Mouse (Mus musculus) mesoderm, embryonic 11.5 days (tissue): ENCODE data around the gene Pdhb.

Experiments used
- DNase-seq: peaks from one replicate; pipeline ENCODE4 v3.0.0-alpha.2; 2012; ENCODE audit warnings: low read depth, low spot score

Pdhb gene

DNA sequence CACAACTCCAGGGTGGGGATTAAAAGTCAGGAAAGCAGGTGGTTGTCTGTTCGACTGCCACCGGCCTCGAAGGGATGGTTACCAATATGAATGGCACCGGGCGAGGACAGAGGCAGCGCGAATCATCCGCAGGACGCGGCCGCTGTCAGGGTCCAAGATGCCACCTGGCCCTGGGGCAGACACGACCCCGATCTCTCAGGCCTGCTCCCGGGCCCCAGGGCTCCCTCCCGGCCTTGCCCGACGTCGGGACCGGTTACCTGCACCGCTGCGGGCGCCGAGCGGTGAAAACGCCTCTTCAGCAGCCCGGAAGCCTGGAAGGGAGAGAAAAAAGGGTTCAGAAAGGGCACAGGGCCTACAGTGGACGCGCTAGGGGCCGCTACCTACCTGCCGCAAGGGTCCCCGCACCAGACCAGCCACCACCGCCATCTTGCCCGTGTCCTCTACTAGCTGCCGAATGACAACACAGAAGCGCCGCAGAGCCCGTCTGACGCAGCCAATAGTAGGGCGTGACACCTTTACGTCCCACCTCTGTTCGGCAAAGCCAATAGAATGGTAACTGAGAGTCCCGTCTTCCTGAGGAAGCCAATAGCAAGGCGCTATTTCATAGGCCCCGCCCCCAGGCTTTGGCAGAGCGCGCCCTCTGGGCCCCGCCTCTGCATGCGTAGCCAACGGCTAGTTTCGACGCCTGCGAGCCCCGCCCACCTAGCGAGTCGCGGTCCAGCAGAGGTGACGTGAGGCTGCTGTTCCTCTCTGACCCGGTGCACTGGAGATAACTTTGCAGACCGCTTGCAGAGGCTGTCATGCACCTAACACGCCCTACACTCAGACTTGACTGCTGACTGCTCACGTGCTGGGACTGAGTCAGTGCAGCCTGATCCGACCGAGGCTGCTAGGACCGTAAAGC, at the start of gene Pdhb:
Gene Pdhb (minus strand): TSS at position 519 of the 904 bp plus-strand sequence.
- peak; percentile 99 for DNase-seq

DNA sequence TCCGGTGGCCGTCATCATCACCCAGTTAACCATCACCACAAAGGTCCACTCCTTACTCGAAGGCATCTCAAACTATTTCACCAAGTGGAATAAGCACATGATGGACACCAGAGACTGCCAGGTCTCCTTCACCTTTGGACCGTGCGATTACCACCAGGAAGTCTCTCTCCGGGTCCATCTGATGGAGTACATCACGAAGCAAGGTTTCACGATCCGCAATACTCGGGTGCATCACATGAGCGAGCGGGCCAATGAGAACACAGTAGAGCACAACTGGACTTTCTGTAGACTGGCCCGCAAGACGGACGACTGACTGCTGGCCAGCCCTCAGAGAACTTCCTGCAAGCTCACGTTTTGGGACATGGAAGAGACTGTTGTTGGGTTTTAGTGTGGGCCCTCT, 49.7 kb upstream of the Pdhb start:
- DNase-seq = no peak

DNA sequence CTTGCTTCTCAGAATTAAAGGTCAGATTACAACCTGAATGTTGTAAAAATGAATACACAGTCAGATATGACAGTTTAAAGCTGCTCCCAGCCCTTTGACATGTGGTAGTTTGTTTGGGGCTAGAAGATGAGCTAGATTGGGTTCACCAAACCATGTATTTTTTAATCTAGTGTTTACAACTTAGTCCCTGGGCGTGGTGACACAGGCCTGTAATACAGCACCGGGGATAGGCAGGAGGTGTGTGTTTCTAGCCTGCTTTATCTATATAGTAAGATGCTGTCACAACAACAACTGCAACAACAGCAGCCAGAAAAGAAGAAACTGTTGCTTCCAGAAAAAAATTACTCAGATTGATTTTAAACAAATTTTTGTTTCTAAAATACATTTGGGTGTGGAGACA, 48.1 kb upstream of the Pdhb start:
- no peak for DNase-seq

DNA sequence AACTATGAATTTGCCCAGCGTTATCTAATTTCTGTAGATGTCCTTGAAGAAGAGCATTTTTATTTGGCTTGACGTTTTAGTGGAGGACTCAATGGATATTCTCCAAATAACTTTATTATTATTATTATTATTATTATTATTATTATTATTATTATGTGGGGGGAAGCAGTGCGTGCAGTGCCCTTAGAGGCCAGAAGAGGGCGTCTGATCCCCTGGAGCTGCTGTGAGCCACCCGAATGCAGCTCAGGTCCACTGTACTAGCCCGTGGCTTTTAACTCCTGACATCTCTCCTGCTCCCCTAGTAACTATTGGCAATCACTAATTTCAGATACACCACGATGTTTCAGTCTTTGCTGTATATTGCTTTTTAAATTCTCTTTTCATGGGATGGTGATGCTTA, 47.5 kb upstream of the Pdhb start:
- DNase-seq = no peak

DNA sequence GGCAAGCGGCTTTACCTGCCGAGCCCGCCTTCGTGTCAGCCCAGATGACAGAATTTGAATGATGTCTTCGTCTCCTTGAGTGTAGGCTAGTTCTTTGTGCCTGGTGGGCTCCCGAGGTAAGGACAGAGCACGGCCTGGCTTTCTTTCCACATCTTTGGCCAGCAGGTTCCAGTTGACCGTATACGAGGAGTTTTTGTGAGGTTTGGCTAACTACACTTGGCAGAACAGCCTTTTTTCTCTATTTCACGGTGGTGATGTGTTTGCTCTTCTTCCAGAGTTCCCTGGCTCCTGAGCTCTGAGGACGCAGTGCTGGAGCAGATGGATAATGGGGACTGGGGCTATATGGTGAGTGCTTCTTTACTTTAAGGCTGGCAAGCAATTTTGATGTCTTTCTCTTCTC, 47.1 kb upstream of the Pdhb start:
- DNase-seq = no peak

DNA sequence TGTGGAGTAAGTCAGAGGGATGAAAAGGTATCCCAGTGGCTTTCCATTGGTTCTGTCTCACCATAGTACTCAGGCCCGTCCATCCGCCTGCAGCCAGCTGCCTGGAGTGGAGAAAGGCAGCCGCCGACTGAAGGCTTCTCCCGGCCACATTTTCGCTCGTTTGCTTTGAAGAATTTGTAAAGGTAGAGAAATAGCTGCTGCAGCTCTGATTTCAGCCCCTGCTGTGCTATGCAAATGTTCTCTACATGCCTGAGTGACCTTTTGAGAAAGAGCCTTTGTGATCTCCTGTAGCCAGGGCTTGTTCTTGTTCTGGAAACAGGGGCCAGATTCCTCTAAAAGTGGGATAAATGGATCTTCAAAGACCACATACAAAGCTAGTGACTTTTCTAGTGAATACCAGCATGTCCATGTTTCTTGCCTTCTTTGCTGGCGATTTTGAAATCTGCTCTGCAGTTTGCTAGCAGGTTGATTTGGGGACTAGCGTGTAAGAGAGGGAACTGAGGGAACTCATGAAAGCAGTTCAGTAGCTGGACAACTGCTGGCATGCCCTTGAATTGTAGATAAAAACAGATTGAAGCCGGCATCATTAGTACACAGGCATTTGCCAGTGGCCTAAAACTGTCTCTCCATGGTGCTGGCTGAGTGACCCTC, 46.0 kb upstream of the Pdhb start:
- DNase-seq = peak; percentile 69

DNA sequence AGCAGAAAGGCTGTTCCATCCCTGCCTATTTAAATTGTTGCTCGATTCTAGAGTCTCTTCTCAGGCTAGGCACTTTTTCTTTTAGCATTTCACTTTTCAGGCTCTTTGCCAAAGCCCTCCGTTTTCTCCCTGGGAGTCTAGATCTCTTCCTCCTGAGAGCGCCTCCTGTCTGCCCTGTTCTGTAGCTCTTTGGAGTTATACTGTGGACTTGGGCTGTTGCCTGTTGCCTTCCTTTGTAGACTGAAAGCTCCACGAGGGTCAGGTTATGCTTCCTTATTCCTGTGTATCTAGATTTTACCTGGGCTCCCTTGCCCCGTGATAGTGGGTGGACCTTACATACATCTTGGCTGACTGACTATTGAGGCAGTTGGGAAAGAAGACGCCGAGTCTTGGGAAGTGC, 45.4 kb upstream of the Pdhb start:
- DNase-seq = no peak

DNA sequence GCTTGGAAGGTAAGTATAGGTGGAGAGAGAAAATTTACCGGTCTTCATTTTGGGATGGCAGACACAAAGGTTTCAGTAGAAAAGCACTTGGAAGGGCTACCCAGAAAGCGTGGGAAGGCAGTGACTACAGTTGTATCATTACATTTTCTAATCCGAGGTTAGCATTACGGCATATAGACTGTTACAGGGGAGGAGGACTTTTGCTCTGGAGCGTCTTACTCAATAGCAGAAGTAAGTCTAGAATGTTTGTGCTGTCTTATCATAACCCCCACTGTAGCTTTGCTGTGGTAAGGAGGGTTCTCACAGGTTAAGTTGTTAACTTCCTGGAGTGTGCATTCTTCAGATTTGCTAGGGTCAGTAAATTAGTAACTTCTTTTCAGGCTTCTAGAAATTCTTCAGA, 43.3 kb upstream of the Pdhb start:
- no peak for DNase-seq

DNA sequence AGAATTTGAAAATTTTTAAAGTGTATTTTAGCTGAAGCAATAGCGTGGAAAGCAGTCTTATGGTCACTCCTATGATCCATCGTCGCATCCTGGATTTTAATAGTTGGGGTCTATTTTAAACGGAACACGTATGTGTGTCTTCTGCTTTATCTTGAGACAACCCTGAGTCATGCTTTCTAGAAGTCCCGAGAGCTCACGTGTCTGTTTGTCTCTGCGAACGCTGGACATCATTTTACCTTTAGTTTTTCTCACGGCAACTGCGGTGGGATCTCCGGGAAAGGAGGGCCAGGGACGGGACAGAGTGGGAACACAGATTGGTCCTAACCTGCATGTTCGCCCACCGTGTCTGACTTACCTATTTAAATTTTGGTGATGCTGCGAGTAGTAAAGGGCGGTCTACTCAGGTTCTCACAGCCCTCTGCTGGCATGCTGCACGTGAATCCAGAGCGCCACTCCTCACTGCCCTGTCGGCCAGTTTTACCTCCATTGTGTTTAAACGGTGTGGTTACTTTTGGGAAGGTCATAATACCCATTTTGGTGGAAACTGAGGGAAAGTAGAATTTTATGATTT, 42.5 kb upstream of the Pdhb start:
- DNase-seq = no peak

DNA sequence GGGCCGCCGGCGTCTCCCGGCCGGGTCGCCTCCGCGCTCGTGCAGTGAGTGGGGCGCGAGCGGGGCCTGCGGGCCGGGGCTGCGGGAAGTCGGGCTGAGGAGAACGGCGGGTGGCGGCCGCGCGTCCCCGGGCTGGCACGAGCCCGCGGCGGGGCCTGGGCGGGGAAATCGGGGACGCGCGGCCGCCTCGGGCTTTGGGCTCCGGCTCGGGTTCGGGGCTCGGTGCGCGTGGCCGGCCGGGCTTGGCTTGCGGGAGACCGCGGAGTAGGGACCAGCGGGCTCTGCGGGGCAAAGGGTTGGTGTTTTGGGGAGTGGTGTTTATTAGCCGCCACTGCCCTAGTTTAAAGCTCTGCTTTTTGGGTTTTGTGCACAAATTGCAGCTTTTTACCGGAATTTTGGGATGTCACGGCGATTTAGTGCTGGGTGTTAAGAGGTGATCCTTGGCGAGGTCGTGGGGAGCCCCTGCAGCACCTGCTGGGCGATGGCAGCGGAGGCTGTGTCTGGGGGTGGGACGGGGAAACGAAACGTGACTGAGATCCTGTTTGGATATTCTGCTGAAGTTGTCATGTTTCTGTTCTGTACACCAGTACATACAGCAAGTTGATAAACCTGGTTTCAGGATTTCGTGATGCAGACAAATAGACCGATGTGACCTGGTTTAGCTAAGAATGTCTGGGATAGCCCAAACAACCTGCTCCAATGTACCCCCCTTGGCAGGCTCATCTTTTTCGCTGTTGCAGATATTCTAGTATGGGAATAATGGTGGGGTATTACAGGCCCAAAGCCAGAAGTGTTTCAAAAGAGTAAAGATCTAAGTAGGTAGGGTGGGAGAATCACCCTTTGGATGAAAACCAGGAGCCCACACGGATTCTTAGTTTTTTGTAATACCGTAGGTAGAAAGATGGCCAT, 41.7 kb upstream of the Pdhb start:
- DNase-seq = peak; percentile 53

DNA sequence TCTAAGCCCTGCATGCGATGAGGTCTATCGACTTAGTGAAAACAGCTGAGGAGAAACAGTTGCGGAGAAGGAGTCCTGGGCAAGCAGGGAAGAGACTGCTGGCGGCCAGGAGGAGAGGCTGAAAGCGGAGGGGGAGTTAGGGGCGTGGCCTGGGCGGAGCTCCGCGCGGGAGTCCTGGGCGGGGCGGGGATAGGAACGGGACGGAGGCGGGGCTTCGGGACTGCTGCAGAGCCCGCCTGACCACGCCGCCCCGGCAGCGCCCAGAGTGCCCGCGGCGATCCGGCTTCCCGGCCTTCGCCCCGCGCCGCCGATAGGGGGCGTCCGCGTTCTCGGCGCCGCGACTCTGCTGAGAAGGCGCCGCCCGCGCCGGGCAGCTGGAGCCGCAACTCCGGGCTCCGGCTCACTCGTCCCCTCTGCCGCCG, 41.0 kb upstream of the Pdhb start, which contains the start of gene Kctd6:
Gene Kctd6 (plus strand): TSS at position 338 of the 422 bp plus-strand sequence.
- peak; percentile 97 for DNase-seq

DNA sequence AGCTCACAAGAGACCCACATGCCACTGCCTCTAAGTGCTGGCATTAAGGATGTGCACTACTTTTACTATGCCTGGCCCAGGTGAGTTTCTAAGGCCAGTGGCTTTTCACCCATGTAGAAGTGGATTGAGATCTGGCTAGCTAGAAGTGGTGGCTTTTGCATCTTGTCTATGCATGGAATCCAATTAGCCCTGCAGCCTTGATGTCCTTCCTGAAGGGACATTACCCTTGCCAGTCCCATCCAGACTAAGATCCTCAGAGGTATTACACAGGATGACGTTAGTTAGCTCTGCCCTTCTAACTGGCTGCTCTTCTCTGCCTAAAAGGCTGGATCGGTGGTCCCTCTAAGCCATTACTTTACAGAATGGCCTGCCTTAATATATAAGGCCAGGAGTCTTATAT, 40.2 kb upstream of the Pdhb start:
- DNase-seq = no peak

DNA sequence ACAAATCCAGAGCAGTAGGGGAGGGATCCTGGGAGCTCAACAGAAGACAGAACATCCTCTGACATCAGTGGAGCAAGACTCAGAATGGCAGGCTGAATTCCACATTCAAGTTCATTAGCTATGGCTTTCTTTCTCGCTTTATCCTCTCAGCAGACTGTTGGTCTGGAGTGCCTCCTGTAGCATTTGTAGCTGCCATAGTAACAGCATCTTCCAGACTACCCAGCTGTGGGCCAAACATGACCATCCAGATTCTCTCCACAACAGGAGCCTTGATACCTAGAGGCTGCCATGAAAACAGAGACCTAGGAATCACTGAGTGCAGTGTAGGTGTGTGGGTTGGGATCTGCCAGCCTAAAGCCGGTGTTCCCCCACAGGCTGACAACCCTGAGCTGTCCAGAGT, 37.1 kb upstream of the Pdhb start:
- DNase-seq = no peak

DNA sequence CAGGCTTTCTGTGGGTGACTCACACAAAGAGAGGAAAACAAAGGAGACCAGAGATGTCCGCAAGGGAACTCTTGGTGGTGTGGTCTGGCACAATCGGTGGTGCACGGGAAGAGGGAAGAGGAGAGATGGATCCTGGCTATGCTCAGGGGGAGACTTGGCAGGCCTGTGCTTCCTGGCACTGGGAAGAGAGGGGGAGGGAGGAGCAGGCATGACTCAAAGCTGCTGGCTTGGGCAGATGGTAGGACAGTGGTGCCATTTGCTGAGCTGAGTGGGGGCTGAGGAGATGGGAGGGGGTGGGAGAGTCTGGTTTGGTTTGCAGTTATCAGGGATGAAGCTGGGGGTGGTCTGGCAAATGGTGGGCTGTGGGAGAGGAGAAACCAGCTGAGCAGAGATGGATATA, 36.1 kb upstream of the Pdhb start:
- no peak for DNase-seq

DNA sequence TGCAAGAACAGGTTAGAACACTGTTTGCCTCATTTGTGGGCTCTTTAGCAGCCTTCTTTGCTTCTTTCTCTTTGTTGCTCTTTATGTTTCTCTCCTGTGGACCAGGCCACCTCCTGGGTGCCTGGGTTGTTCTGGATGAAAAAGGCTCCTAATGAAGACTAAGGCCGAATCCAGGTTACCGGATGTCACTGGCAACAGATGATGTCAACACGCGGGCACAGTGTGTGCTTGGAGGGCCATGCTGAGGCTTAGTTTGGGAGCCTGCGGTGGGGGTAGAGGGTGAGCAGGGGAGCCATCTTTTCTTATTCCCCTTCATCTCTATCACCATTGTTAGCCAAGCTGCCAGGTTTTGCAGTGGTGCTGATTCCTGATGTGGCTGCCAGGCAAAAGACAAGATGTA, 34.7 kb upstream of the Pdhb start:
- DNase-seq = no peak

DNA sequence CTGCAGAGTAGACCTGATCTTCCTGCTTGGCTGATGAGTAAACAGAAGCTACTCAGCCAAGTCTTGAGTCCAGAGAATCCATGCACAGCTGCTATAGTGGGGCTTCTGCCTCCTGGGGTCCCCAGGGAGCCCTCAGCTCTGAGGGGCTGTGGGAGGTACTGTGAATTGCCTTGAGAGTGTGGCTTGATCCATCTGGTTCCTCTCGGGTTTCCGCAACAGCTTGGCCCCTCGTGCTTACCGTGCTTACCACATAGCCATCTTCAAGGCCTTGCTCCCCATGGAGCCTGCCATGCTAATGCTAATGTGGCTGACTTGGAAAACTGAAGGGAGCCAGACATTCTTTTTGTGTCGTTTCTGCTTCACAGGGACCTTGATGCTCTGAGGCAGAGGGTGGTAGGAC, 34.3 kb upstream of the Pdhb start:
- peak; percentile 71 for DNase-seq

DNA sequence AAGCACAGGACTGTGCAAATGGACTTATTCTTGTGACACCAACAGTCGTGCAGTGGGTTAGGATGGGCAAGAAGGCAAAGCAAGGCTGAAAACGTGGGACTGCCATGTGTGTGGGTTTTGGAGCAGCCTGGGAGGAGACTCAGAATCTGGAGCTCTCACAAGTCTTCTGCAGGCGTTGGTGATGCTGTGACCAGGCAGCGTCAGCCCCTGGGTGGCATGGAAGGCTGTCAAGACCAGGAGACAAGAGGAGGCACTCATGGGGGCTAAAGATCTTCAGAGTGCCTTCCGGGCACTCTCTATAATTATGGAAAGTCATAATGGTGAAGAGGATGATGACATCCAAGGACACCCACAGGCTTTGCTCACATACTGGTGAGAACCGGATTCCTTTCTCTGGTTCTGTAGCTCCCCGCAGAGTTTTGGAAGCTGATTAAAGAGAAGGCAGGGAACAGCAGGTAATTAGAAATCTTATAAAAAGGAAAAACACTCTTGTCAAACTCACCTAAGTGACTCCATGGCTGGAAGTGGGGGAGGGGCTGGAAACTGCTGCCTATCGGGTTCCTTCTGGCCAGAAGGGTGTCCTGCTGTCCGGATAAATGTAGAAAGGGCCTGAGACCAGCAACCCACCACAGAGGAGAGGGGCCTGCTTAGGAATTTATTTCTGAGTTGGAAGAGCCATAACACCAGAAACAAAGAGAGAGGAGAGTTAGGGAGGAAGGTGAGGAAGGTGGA, 33.5 kb upstream of the Pdhb start:
- DNase-seq = no peak

DNA sequence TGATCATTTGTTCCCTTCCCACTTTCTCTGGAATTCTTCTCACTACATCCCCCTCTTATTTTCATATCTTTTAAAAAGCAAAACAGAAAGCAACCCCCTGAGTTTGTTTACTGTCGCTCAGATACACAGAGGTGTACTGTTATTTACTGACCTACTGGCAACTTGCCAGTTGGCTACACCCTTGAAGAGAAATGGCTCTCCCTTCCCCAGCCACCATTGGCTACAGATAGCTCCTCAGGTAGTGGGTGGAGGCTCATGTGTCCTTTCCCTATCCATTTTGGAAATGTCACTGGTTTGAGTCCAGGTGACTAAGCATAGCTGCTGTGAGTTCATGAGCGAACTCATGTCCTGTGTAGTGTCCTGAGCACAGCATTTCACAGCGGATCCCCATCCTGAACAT, 28.9 kb upstream of the Pdhb start:
- DNase-seq = no peak

DNA sequence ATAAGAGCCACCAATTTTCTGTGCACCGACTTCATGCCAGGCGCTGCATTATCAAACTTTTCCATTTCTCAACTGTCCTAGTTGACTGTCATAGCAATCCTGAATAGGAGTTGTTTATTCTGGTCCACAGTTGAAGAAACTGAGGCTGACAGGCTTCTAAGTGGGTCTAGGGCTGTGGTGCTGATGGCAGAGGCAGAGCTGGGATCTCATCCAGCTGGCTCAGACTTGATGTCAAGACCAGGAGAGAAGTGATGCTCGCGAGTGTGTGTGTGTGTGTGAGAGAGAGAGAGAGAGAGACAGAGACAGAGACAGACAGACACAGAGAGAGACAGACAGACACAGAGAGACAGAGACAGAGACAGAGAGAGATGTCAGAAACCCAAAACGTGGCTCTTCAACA, 27.9 kb upstream of the Pdhb start:
- DNase-seq = no peak

DNA sequence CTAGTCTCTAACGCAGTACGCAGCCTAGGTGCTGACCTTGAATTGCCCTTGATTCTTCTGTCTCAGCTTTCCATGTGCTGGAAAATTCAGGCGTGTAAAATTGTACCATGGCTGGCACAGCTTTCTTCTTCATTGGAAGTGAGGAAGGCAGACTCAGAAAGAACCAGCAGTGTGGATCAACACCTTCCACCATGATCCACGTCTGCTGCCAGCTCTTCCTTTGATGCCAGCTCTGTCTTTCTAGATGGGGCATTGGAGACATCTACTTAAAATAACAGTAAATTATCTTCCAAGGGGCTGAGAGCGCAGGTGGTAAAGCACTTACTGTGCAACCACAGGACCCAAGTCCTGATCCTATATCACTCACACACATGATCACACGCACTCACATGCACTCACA, 19.9 kb upstream of the Pdhb start:
- no peak for DNase-seq

DNA sequence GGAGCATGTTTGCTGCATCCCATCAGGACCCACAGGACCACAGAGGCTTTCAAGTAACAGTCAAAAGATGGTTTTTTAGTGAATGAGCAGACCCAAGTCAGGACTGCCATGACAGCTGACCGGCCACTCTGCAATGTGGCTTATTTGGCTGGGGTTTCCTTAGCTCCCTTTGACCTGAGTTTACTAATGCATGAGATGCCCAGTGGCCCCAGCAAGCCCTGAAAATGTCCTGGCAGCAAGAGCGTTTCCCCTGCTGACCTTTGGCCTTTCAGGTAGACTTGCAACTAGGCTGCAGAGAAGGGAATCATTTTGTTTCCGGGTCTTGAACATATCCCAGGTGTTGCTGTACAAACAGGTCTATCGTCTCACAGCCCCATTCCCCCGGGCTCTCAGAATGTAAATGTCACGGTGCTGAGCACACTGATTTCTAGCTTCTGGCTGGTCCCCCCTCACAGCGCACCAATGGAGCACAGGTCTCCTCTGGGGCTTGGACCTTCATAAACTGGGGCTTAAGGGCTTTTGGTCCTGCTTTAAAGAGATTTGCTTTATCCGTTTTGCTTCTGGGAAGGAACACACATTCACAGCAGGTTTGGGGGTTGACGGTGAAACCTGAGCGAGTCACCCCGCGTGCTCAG, 18.6 kb upstream of the Pdhb start:
- DNase-seq = no peak
